Mouse (Mus musculus): ENCODE results near the gene Acly.

Acly gene

GRCm38 (mm10) chr11:100504990-100505660 lies 22.7 kb downstream of the Acly start:
- no peak for DNase-seq

- no peak for DNase-seq
These were observed 26.5 kb downstream of the Acly start for GRCm38 (mm10) chr11:100501321-100501720.

DNA sequence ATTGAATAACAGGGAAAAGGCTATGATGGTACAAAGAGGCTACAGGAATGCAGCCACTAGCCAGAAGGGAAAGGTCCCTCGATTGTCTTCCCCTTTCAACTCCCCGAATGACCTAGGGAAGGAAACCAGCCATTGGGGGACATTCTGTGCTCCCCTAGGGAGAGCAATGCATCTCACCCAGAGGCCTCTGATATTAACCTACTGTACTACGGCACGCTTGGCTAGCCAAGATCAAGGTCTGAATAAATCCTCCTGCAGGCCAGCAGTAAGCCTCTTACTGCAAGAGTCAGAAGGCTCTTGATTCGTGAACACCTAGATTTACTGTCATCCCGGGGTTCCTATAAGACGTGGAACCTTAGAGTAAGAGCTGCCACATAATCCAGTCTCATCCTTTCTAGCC lies 27.1 kb downstream of the Acly start:
- no peak for DNase-seq

DNA sequence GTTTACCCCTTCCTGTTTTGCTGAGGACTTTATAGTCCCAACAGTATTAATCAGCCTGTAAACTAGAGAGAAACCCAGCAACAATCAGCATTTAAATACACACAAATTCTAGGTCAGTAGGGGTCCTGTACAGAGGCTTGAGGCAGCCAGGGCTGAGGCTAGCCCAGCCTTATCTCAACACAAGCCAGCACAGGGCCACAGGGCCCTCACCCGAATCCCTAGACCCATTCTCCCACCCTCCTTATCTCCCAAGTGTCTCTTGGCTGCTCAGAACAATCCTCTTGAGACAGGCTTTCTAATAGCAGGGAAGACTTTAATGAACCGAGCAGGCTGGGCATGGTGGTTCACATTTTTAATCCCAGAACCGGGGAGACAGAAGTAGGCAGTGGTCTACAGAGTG lies 27.6 kb downstream of the Acly start:
- DNase-seq: no peak

DNA sequence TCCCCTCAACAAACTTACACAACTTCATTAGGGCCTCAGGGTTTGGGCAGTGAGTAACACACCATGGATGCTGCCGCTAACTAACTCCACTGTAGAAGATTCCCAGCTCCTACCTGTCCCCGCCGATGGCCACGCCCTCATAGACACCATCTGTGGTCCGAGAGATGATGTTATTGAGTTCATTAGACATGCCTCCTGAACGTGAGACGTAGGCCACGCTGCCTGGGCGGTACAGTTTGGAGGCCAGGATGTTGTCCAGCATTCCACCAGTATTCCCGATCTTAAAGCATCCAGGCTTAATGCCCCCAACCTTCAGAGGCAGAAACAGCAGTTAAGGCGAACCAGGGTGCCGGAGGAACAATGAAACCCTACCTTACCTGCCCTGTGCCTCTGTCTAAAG lies 34.0 kb downstream of the Acly start:
- DNase-seq: no peak

DNA sequence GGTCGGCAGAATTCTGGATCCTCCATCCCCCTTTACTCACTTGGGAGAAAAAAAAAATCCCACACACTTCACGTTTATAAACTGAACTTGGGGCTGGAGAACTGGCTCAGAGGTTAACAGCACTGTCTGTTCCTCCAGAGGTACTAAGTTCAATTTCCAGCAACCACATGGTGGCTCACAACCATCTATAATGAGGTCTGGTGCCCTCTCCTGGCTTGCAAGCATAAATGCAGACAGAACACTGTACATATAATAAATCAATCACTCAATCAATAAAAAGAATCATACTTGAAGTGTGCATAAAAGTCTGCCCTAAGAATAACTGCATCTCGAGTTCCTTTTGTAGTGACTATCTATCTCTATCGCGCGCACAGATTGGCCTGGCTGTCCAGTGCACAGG lies 36.8 kb downstream of the Acly start:
- no peak for DNase-seq

DNA sequence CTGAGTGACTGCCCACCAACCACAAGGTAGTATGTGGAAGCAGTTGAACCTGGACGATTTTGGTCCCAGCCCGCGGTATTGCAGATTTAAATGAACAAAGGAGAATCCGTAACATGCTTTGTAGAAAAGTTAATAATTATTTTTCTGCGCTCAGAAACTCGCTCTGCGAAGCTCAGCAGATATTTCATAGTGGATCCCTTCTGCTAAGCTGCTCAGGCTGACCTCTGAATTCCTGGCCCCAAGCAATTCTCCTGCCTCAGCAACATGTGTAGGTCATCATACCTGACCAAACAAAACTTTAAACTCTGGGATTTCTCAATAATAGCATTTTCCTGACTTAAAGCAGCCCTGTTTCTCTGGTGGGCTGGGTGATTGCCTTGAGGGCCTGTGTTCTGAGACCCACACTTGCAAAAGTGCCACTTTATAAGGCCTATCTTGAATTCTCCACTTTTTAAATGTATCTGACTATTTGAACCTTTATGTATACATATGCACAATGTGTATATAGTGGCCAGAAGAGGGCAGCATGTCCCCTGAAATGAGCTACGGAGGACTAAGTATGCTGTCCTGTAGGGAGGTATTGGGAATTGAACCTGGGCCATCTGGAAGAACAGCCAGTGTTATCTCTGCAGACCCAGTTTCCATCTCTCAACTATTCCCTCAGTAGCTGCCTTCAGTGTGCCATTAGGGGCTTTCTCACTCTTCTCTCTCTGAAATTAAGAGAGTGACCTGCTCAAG lies 41.8 kb downstream of the Acly start:
- peak; percentile 56 for DNase-seq

DNA sequence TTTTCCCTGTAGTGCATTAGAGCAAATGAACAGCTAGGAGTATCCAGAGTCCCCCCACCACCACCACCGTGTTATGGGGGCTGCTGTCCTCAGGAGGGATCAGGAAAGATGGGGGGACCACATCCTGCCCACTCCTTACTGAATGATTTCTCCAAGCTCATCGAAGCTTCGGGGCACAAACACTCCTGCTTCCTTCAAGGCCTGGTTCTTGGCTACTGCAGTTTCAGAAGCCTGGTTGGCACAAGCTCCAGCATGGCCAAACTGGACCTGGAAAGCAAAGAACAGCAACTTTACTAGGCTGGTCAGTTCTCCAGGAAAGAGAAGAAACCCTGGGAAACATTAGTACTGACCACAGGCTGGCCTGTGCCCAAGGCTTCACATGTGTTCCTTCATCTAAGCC lies 43.3 kb downstream of the Acly start:
- no peak for DNase-seq

DNA sequence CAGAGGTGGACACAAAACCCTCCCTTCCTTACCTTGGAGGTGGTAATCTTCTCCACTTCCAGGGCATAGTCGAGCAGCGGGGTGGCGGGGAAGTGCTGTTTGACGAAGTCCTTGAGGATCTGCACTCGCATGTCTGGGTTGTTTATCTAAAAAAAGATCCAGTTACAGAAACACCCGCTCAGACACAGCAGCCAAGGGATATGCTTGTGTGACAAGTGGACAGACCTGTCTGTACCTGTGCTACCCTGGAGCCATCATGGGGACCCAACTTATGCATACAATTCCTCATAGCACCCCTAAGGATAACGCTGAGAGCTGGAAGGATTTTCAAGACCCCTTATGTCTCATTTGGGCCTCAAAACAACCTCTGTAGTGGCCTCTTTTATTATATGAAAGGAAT lies 48.6 kb downstream of the Acly start:
- DNase-seq: no peak

DNA sequence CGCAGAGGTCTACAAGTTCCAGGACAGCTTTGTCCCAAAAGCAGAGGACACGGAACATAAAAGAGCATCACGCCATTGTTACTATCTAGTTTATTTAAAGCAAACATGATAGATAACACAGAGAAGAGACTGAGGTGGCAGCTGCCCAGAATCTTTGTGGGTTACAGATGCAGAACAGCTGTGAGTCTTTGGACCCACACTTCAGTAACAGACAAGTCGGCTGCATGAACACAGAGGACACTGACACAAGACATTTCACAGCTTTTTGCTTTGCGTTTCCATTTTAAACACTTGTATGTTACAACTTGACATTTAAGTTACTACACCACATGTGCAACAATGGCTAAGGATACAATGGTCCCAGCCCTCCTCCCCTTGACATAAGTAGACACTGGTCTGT lies 51.5 kb downstream of the Acly start:
- no peak for DNase-seq

DNA sequence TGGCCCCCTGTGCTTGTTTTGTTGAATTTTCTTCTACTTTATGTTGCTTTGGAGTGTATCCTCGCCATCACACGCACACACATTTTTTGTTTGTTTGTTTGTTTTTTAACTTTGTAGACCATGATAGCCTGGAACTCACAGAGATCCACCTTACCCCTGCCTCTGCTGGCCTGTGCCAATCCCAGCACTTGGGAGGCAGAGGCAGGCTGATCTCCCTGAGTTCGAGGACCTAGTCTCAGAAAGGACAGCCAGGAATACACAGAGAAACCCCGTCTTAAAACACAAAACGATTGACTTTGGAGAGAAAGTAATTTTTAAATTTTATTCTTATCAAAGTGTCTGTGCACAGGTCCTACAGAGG lies 54.9 kb downstream of the Acly start:
- no peak for DNase-seq

DNA sequence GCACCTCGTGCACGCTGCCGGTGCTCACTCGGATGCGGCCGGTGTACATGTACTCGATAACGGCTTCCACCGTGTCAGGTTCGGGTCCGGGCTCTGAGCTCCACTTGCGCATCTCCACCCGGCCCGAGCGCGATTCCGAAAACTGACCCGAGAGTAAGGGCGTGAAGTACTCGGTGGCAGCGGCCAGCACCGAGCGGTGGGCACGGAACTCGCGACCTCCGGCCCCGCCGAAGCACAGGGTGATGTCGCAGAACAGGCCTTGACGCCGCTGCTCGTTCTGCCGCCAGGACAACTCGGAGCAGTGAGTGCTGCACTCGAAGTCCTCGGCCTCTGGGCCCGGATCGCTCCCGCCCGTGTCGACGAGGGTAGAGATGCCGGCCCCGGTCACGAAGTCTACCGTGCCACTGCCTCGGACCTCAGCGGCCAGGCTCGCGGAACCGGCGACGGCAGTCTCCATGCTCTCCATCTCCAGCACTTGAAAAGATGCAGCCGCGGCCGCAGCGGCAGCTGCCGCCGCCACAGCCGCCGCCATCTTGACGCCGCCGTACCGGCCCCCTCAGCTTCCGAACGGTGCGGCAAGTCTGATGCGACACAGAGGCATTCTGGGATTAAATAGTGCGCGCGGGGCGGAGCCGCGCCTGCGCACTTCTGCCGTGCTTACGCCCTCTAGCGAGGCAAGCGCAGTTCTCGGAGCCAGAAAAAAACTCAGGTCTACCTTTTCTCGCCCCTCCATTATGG lies 55.4 kb downstream of the Acly start, which contains the start of gene Klhl11:
Gene Klhl11, minus strand, starts transcription at position 545 of the 738 bp plus-strand sequence.
- DNase-seq: peak; percentile 93

GRCm38 (mm10) chr11:100471352-100472196 lies 56.2 kb downstream of the Acly start:
- no peak for DNase-seq

GRCm38 (mm10) chr11:100465833-100466232 lies 62.0 kb downstream of the Acly start:
- DNase-seq: no peak

GRCm38 (mm10) chr11:100465229-100465792 lies 62.5 kb downstream of the Acly start:
- no peak for DNase-seq

DNA sequence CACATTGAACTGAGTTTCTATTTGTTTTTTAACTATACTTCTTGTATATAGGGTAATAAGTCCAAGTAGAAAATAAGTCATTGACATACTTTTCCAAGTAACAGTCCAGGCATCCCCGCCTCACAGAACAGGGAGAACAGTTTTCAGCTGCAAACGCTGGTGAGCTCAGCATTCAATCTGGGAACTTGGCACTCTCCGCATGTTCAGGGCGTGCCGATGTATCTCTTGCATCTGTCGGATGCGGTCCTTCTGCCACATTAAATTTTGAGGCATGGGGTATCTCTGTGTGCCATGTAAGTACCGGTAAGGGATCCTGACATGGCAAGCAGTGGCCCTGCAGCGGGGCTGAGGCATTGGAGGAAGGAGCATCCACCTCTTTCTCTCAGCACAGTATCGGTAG lies 65.1 kb downstream of the Acly start:
- no peak for DNase-seq

GRCm38 (mm10) chr11:100457711-100458110 lies 70.1 kb downstream of the Acly start:
- DNase-seq: no peak

GRCm38 (mm10) chr11:100457247-100457646 lies 70.6 kb downstream of the Acly start:
- DNase-seq: no peak

DNA sequence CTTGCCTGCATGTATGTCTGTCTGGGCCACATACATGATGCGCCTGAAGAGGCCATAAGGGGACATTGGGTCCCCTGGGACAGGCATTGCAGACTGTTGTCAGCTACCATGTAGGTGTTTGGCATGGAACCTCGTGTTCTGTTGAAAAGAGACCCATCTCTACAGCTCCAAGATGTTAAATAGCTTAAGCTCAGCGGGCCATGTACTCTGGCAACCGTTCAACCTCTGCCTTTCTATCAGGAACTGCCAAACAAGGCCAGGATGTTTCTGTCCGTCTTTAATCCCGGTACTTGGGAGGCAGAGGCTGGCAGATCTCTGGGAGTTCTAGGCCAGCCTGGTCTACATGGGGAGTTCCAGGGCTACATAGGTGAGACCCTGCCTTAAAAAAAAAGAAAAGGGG lies 85.2 kb downstream of the Acly start:
- DNase-seq: no peak

GRCm38 (mm10) chr11:100441797-100442196 lies 86.0 kb downstream of the Acly start, which contains the start of the genes Nt5c3b and Klhl10:
Gene Nt5c3b (minus strand): TSS chr11:100441808.
Gene Klhl10 (plus strand): TSS chr11:100441917.
- no peak for DNase-seq

GRCm38 (mm10) chr11:100440691-100441522 lies 86.9 kb downstream of the Acly start:
- peak; percentile 84 for DNase-seq

GRCm38 (mm10) chr11:100437901-100438300 lies 89.9 kb downstream of the Acly start:
- DNase-seq: no peak
